ENCODE assay signal across 8 mouse cellular contexts in the genomic region with DNA sequence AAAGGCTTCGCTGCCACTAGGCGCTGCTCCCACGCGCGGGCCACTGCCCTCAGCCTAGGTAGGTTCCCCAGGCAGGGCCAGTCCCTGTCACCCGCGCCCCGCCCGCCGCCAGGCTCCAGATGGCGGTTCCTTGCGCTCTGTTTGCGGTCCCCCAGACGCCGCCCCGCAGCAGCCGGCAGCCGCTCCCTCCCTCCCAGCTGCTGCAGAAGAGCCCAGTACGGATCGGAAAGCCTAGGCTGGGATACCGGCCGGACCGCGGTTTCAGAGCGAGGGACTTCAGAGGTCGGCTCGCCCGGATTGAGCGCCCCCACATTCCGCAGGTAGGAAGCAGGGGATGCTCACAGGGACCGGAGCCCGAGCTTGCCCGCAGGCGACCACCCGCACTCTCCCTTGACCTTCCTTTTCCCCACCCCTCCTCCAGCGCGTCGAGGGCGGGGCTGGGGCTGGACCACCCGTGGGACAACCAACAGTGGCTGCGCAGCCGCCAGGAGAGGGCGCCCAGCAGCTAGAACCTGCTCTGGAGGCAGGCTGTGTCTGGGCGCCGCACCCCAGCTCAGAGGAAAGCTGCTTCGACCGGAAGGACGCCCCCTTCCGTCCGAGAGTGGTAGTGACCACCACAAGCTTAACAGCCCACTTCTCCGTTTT. TPM values are rescaled to one million over a fixed set of nuclear protein-coding genes. Genes with fewer than 3 reads are reported as not detected.
DNase-seq lines count a peak whose midpoint lies in the region; ATAC-seq and TF ChIP-seq lines count a peak whose summit lies in the region.

A gene (plus strand): TSS at position 19 of the 645 bp plus-strand sequence.

- peak; percentile 95 for ATAC-seq in limb, embryonic 14.5 days (ENCODE audit: low FRiP score, low read depth)
- ATAC-seq in midbrain, embryonic 15.5 days (replicated peaks), result peak; percentile 89

- under 1% methylated on average over 51 of the region's 51 CpGs for WGBS in embryonic facial prominence, embryonic 10.5 days
- under 1% methylated on average over 51 of the region's 51 CpGs for WGBS in kidney, adult 2 months
- under 1% methylated on average over 34 of the region's 51 CpGs for WGBS in limb, embryonic 14.5 days
- WGBS in midbrain, embryonic 15.5 days, result under 1% methylated on average over 50 of the region's 51 CpGs

- DNase-seq in spleen, adult 18-20 months, result peak; percentile 54 to 71
- DNase-seq in spleen, adult 12 weeks (ENCODE audit: low spot score), result no peak
- DNase-seq in embryonic facial prominence, embryonic 10.5 days (ENCODE audit: low spot score), result peak; percentile 93
- peak; percentile 80 to 84 for DNase-seq in heart, adult 18-20 months
- peak; percentile 43 for DNase-seq in kidney, adult 2 months
- peak; percentile 91 for DNase-seq in limb, embryonic 14.5 days (ENCODE audit: low spot score)
- DNase-seq in spleen, postnatal 36 days (ENCODE audit: low spot score in 2 of 2), result peak; percentile 51 to 54

- H3K36me3 ChIP-seq in embryonic facial prominence, embryonic 10.5 days (replicated peaks), result no peaks in the 10 kb centered on the region
- H3K36me3 ChIP-seq in kidney, adult 2 months (ENCODE audit: control insufficient read depth, insufficient read depth, low read length), result no peaks in the 10 kb centered on the region
- H3K36me3 ChIP-seq in limb, embryonic 14.5 days (ENCODE audit: control insufficient read depth, insufficient read depth, low read length), result no peaks in the 10 kb centered on the region
- no peaks in the 10 kb centered on the region for H3K36me3 ChIP-seq in midbrain, embryonic 15.5 days (replicated peaks)

- H3K4me1 ChIP-seq in embryonic facial prominence, embryonic 10.5 days, result peaks cover 52% of the 10 kb centered on the region
- H3K4me1 ChIP-seq in kidney, adult 2 months (ENCODE audit: control insufficient read depth, insufficient read depth, low read length), result peaks cover 4% of the 10 kb centered on the region; the same call in 1 of the 2 replicates
- peaks cover 15% of the 10 kb centered on the region for H3K4me1 ChIP-seq in limb, embryonic 14.5 days (ENCODE audit: control insufficient read depth, insufficient read depth, low read length)
- peaks cover 46% of the 10 kb centered on the region for H3K4me1 ChIP-seq in midbrain, embryonic 15.5 days

- H3K4me2 ChIP-seq in limb, embryonic 14.5 days (replicated peaks; ENCODE audit: low read depth, low read length, severe bottlenecking), result peak within 1 kb of the TSS; percentile 83
- peak within 1 kb of the TSS; percentile 79 for H3K4me2 ChIP-seq in midbrain, embryonic 15.5 days

- TF ChIP-seq CTCF in kidney, adult 2 months (conservative IDR thresholded peaks at IDR 0.05; ENCODE audit: insufficient read depth, insufficient read length, low read depth, low read length), result peak; percentile 51

- TF ChIP-seq POLR2A in kidney, adult 2 months (IDR thresholded peaks at IDR 0.05; ENCODE audit: low read depth, low read length), result no peak
- TF ChIP-seq POLR2A in limb, embryonic 14.5 days (IDR thresholded peaks at IDR 0.05; ENCODE audit: borderline replicate concordance, extremely low read depth, insufficient read depth, insufficient read length), result no peak

- H3K4me3 ChIP-seq in embryonic facial prominence, embryonic 10.5 days, result peak within 1 kb of the TSS; percentile 65
- H3K4me3 ChIP-seq in kidney, adult 2 months (ENCODE audit: insufficient read depth, low read depth, low read length), result peak within 1 kb of the TSS; percentile 42; the same call in 1 of the 2 replicates
- H3K4me3 ChIP-seq in limb, embryonic 14.5 days (replicated peaks; ENCODE audit: low read length), result peak within 1 kb of the TSS; percentile 48
- H3K4me3 ChIP-seq in midbrain, embryonic 15.5 days, result peak within 1 kb of the TSS; percentile 45

- peaks cover 83% of the 10 kb centered on the region for H3K27me3 ChIP-seq in embryonic facial prominence, embryonic 10.5 days (replicated peaks; ENCODE audit: low read depth, poor library complexity, severe bottlenecking)
- peaks cover 13% of the 10 kb centered on the region for H3K27me3 ChIP-seq in kidney, adult 2 months (replicated peaks; ENCODE audit: control insufficient read depth, insufficient read depth, low read length)
- H3K27me3 ChIP-seq in limb, embryonic 14.5 days (ENCODE audit: control insufficient read depth, insufficient read depth, low read length), result peaks cover 75% of the 10 kb centered on the region
- peaks cover 47% of the 10 kb centered on the region for H3K27me3 ChIP-seq in midbrain, embryonic 15.5 days (replicated peaks)

- no peaks in the 10 kb centered on the region for H3K9me3 ChIP-seq in embryonic facial prominence, embryonic 10.5 days
- H3K9me3 ChIP-seq in limb, embryonic 14.5 days (ENCODE audit: control insufficient read depth, low read length), result no peaks in the 10 kb centered on the region
- no peaks in the 10 kb centered on the region for H3K9me3 ChIP-seq in midbrain, embryonic 15.5 days

- H3K27ac ChIP-seq in embryonic facial prominence, embryonic 10.5 days (replicated peaks), result peak within 1 kb of the TSS; percentile 71
- H3K27ac ChIP-seq in kidney, adult 2 months (ENCODE audit: insufficient read depth, low read depth, low read length), result no peak within 1 kb of the TSS
- H3K27ac ChIP-seq in limb, embryonic 14.5 days (replicated peaks; ENCODE audit: low read depth, low read length), result no peak within 1 kb of the TSS
- no peak within 1 kb of the TSS for H3K27ac ChIP-seq in midbrain, embryonic 15.5 days

- peak within 1 kb of the TSS; percentile 43 for H3K9ac ChIP-seq in limb, embryonic 14.5 days (ENCODE audit: low read depth, low read length, severe bottlenecking)
- H3K9ac ChIP-seq in midbrain, embryonic 15.5 days, result peak within 1 kb of the TSS; percentile 23

RNA-seq across cellular contexts. Expression of the gene that starts here (rescaled TPM):
- polyA plus RNA-seq in embryonic facial prominence, embryonic 10.5 days (2016; fragmentation: Nextera tagmentation; extraction: Ambion mirVana), result 0.05 and 0.19 TPM in 2 replicates
- under 1 TPM; 0.20 to 0.31 TPM for total RNA-seq in heart, adult 18-20 months (2021)
- 0.03 TPM in 2 replicates for polyA plus RNA-seq in kidney, adult 2 months (2012; rRNA removed)
- 1.7 and 2.0 TPM in 2 replicates for polyA plus RNA-seq in limb, embryonic 14.5 days (2012; rRNA removed)
- 0.54 and 0.58 TPM in 2 replicates for polyA plus RNA-seq in limb, embryonic 14.5 days (2014; fragmentation: Nextera tagmentation; extraction: Ambion mirVana)
- 2.1 and 2.6 TPM in 2 replicates for polyA plus RNA-seq in midbrain, embryonic 15.5 days (2015; fragmentation: Nextera tagmentation; extraction: Ambion mirVana)

Comparison
In these comparisons a context has a peak if more than half of its experiments do, and no peak if none do; other contexts are left out.
1. Peak in DNase-seq, H3K4me3 ChIP-seq and H3K27ac ChIP-seq in embryonic facial prominence, embryonic 10.5 days; RNA of the gene not detected or under 1 TPM.
2. Peak in DNase-seq in heart, adult 18-20 months; RNA of the gene not detected or under 1 TPM.
3. Peak in DNase-seq and H3K4me3 ChIP-seq in kidney, adult 2 months; RNA of the gene not detected or under 1 TPM.